Mouse (Mus musculus) hindbrain, embryonic 16.5 days (tissue): ENCODE measurements at regions not wholly inside any gene's neighbourhood (a gene's known extent, or its start where the extent isn't known, plus 50 kb on each side); places are given as distances from the start of the nearest gene placed in this dataset.
A peak's percentile ranks its signal among the peaks of the same experiment; 100 is the strongest.

Source experiments
- ATAC-seq: fragments of 200-750 bp; cut with Nextera tagmentation; 2 replicates; pipeline ENCODE4 v1.8.0; 2017; ENCODE audit warnings: moderate TSS enrichment, moderate library complexity
- H3K27ac ChIP-seq: fragments of 300-500 bp; sonication (generic); 2 replicates; pipeline ENCODE4 v1.5.1; 2014; ENCODE audit warnings: low read depth, mild to moderate bottlenecking, control low read depth, low read length, moderate library complexity
- H3K27me3 ChIP-seq: fragments of 300-500 bp; sonication (generic); replicated peaks from 2 replicates; pipeline ENCODE4 v1.6.1; 2014; ENCODE audit warnings: low read length; ENCODE audit not compliant: control insufficient read depth, insufficient read depth
- H3K36me3 ChIP-seq: fragments of 300-500 bp; sonication (generic); 2 replicates; pipeline ENCODE4 v1.6.1; 2014; ENCODE audit warnings: mild to moderate bottlenecking, low read length, moderate library complexity, mixed read lengths; ENCODE audit not compliant: control insufficient read depth, insufficient read depth
- H3K4me1 ChIP-seq: fragments of 300-500 bp; sonication (generic); 2 replicates; pipeline ENCODE4 v1.6.1; 2014; ENCODE audit warnings: low read depth, low read length; ENCODE audit not compliant: control insufficient read depth, insufficient read depth
- H3K4me2 ChIP-seq: fragments of 300-500 bp; sonication (generic); 2 replicates; pipeline ENCODE4 v1.6.1; 2014; ENCODE audit warnings: mild to moderate bottlenecking, low read length, control low read depth, moderate library complexity
- H3K4me3 ChIP-seq: fragments of 300-500 bp; sonication (generic); 2 replicates; pipeline ENCODE4 v1.5.1; 2014; ENCODE audit warnings: mild to moderate bottlenecking, low read length, control low read depth, moderate library complexity
- H3K9ac ChIP-seq: fragments of 300-500 bp; sonication (generic); 2 replicates; pipeline ENCODE4 v1.6.1; 2014; ENCODE audit warnings: low read depth, mild to moderate bottlenecking, control low read depth, low read length, moderate library complexity
- H3K9me3 ChIP-seq: fragments of 300-500 bp; sonication (generic); 2 replicates; pipeline ENCODE4 v1.6.1; 2014; ENCODE audit warnings: mild to moderate bottlenecking, low read length, moderate library complexity; ENCODE audit not compliant: control insufficient read depth
- WGBS: fragments of 180-500 bp; shearing (Covaris S2); extraction: QIAGEN DNeasy Blood & Tissue Kit; methylation state at CpG from one replicate; pipeline ENCODE4 v1.1.7; 2014; 5-methylcytosine and 5-hydroxymethylcytosine counted together

DNA sequence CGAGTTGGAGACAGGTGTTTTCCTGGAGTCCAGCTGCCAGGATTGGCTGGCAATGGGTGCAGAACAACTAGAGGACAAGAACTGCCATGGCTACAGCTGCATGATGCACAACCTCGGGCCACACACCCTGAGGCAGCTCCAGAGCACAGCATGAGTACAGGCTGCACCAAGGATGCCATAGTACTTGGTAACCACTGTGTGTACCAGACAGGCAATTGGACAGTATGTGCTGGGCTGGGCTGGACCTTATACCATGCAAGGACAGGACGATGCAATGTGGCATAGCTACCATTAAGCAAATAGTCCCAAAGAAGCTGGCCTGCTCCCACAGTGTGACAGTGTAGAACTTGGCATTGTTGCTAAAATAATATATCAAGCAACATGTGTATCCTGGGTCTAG, 54.6 kb upstream of the Cp start:
- no peak overlapping the region for H3K4me3 ChIP-seq
- no peaks in the 10 kb centered on the region; the same call in none of the 2 replicates for H3K9me3 ChIP-seq
- no peaks in the 10 kb centered on the region for H3K27me3 ChIP-seq
- 0 out of 2 replicates have a peak, but pooled peaks cover 2% of the 10 kb centered on the region for H3K36me3 ChIP-seq
- no peak overlapping the region for H3K27ac ChIP-seq
- H3K9ac ChIP-seq: no peak overlapping the region
- WGBS: 84% methylated on average over 3 of the region's 3 CpGs
- H3K4me2 ChIP-seq: no peak overlapping the region
- H3K4me1 ChIP-seq: peaks cover 3% of the 10 kb centered on the region; the same call in 1 of the 2 replicates
- ATAC-seq: peak; percentile 24; the same call in 1 of the 2 replicates

DNA sequence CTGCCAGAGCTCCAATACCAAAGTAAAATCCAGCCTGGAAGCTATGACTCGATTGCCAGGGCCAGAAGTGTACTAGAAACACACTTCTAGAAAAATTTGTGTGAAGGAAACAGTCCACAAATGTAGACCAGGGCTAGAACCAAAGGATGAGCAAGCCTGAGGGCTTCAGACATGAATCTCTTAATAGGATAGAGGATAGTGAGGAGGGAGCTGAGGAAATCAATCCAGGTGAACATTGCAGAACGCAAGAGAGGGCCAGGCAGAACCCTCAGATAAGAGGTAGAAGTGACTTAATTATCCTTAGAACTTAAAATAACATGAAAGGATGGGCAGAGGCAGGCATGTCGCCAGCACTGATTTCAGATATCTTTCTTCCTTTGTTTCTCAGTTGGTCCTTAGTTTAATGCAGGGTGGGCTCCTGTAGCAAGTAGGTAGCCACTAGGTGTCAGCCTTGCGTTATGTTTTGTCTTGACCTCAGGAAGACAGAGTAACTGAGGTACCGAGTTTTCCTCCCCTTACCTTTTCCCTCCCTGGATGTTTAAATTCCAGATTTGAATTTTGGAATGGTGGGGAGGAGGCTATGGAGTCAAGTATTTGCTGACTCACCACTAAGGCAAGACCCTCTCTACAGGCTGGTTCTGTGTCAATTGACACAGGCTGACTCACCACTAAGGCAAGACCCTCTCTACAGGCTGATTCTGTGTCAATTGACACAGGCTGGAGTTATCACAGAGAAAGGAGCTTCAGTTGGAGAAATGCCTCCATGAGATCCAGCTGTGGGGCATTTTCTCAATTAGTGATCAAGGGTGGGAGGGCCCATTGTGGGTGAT, 52.2 kb upstream of the Cp start:
- no peaks in the 10 kb centered on the region; the same call in 1 of the 2 replicates for H3K9me3 ChIP-seq
- H3K27ac ChIP-seq: no peak overlapping the region
- 0 out of 2 replicates have a peak, but pooled peaks cover 2% of the 10 kb centered on the region for H3K36me3 ChIP-seq
- H3K4me2 ChIP-seq: no peak overlapping the region
- 25% methylated on average over 5 of the region's 5 CpGs for WGBS
- peak; percentile 86 for ATAC-seq
- no peaks in the 10 kb centered on the region for H3K27me3 ChIP-seq
- no peak overlapping the region for H3K9ac ChIP-seq
- no peaks in the 10 kb centered on the region for H3K4me1 ChIP-seq
- no peak overlapping the region for H3K4me3 ChIP-seq
